Mouse (Mus musculus) liver, postnatal 0 days (tissue): Measurements from ENCODE around the gene Plch2. TPM values are rescaled to one million over a fixed set of nuclear protein-coding genes. Genes with fewer than 3 reads are reported as not detected.

Experiments used
- ATAC-seq: fragments of 200-750 bp; cut with Nextera tagmentation; 2 replicates; pipeline ENCODE4 v1.8.0; 2017; ENCODE audit warnings: mild to moderate bottlenecking, moderate library complexity
- DNase-seq: peaks from one replicate; pipeline ENCODE4 v3.0.0-alpha.2; 2016
- H3K27ac ChIP-seq: fragments of 300-500 bp; sonication (generic); 2 replicates; pipeline ENCODE4 v1.5.1; 2014; ENCODE audit warnings: antibody characterized with exemption, moderate library complexity, mild to moderate bottlenecking, low read depth
- H3K27me3 ChIP-seq: fragments of 300-500 bp; sonication (generic); 2 replicates; pipeline ENCODE4 v1.6.1; 2014; ENCODE audit warnings: low read length, control low read depth, mixed read lengths; ENCODE audit not compliant: insufficient read depth
- H3K36me3 ChIP-seq: fragments of 300-500 bp; sonication (generic); replicated peaks from 2 replicates; pipeline ENCODE4 v1.6.1; 2014; ENCODE audit warnings: mild to moderate bottlenecking, control low read depth, low read length, moderate library complexity, mixed read lengths; ENCODE audit not compliant: insufficient read depth
- H3K4me1 ChIP-seq: fragments of 300-500 bp; sonication (generic); 2 replicates; pipeline ENCODE4 v1.6.1; 2014; ENCODE audit warnings: antibody characterized with exemption, mild to moderate bottlenecking, control low read depth; ENCODE audit not compliant: insufficient read depth
- H3K4me2 ChIP-seq: fragments of 300-500 bp; sonication (generic); 2 replicates; pipeline ENCODE4 v1.6.1; 2014; ENCODE audit warnings: low read depth, mild to moderate bottlenecking, low read length, moderate library complexity, mixed read lengths
- H3K4me3 ChIP-seq: fragments of 300-500 bp; sonication (generic); 2 replicates; pipeline ENCODE4 v1.5.1; 2014; ENCODE audit warnings: low read depth, low read length
- H3K9ac ChIP-seq: fragments of 300-500 bp; sonication (generic); replicated peaks from 2 replicates; pipeline ENCODE4 v1.6.1; 2014; ENCODE audit warnings: mild to moderate bottlenecking, moderate library complexity
- H3K9me3 ChIP-seq: fragments of 300-500 bp; sonication (generic); 2 replicates; pipeline ENCODE4 v1.6.1; 2016; ENCODE audit warnings: mild to moderate bottlenecking, control low read depth, low read length, mixed read lengths
- CTCF ChIP-seq: sonication (generic); IDR thresholded peaks from 2 replicates; pipeline ENCODE4 v1.5.1; 2016; ENCODE audit warnings: antibody characterized with exemption, low read depth
- EP300 ChIP-seq: IDR thresholded peaks from 2 replicates; pipeline ENCODE4 v1.6.1; 2016; ENCODE audit warnings: antibody characterized with exemption, low read depth, mild to moderate bottlenecking
- WGBS: fragments of 180-500 bp; shearing (Covaris S2); extraction: QIAGEN DNeasy Blood & Tissue Kit; methylation state at CpG from one replicate; pipeline ENCODE4 v1.1.7; 2014; ENCODE audit not compliant: insufficient replicate concordance; 5-methylcytosine and 5-hydroxymethylcytosine counted together
- polyA plus RNA-seq: library from polyadenylated mRNA; unstranded; fragments of >200 nt; fragmentation: Nextera tagmentation; extraction: Ambion mirVana; gene quantifications from 2 replicates; pipeline ENCODE4 v1.2.1, GENCODE M21; 2015

Gene Plch2
- polyA plus RNA-seq, 1 experiment from 2014 or later: not detected

GRCm38 (mm10) chr4:154961911-154962310 is 94.7 kb downstream of the Plch2 start:
- Histone ChIP-seq H3K9ac (no peak overlapping the region), H3K36me3 (peaks cover 7% of the 10 kb centered on the region; the same call in 1 of the 2 replicates), H3K27ac (peak overlapping the region; percentile 48; the same call in 1 of the 2 replicates), H3K9me3 (no peaks in the 10 kb centered on the region), H3K4me3 (peak overlapping the region; percentile 51), H3K27me3 (peaks cover 67% of the 10 kb centered on the region), H3K4me1 (peaks cover 46% of the 10 kb centered on the region), H3K4me2 (peak overlapping the region; percentile 68)
- no peak for ATAC-seq
- WGBS: 13% methylated on average over 13 of the region's 13 CpGs
- peak; percentile 58 for DNase-seq
- TF ChIP-seq CTCF (no peak), EP300 (no peak)

- H3K27ac ChIP-seq: peak overlapping the region; percentile 48; the same call in 1 of the 2 replicates
- H3K36me3 ChIP-seq: peaks cover under 1% of the 10 kb centered on the region; the same call in 1 of the 2 replicates
- 2% methylated on average over 47 of the region's 47 CpGs for WGBS
- H3K9me3 ChIP-seq: no peaks in the 10 kb centered on the region
- H3K27me3 ChIP-seq: peaks cover 71% of the 10 kb centered on the region
- peak overlapping the region; percentile 31; the same call in 1 of the 2 replicates for H3K9ac ChIP-seq
- H3K4me1 ChIP-seq: peaks cover 46% of the 10 kb centered on the region
- no peak for ATAC-seq
- H3K4me2 ChIP-seq: peak overlapping the region; percentile 68
- DNase-seq: peak; percentile 47
- peak overlapping the region; percentile 51 for H3K4me3 ChIP-seq
- peak; percentile 38; the same call in 1 of the 2 replicates for TF ChIP-seq CTCF
- no peak for TF ChIP-seq EP300
Measured at GRCm38 (mm10) chr4:154961226-154961738, 95.3 kb downstream of the Plch2 start.

- WGBS: under 1% methylated on average over 65 of the region's 65 CpGs
- Histone ChIP-seq H3K4me2 (peak within 1 kb of the TSS; percentile 68), H3K27ac (peak within 1 kb of the TSS; percentile 48; the same call in 1 of the 2 replicates), H3K27me3 (peaks cover 71% of the 10 kb centered on the region), H3K4me1 (peaks cover 42% of the 10 kb centered on the region), H3K9me3 (no peaks in the 10 kb centered on the region), H3K36me3 (no peaks in the 10 kb centered on the region), H3K4me3 (peak within 1 kb of the TSS; percentile 51), H3K9ac (peak within 1 kb of the TSS; percentile 31)
- DNase-seq (no peak), ATAC-seq (no peak)
- no peak for TF ChIP-seq EP300
- no peak for TF ChIP-seq CTCF
Measured at GRCm38 (mm10) chr4:154960690-154961225, 95.8 kb downstream of the Plch2 start, which contains the start of gene Hes5. Hes5 (plus strand) TSS chr4:154960923.

- H3K27me3 ChIP-seq: peaks cover 71% of the 10 kb centered on the region
- no peak for TF ChIP-seq EP300
- no peak for TF ChIP-seq CTCF
Measured at GRCm38 (mm10) chr4:154960021-154960689, 96.4 kb downstream of the Plch2 start.

GRCm38 (mm10) chr4:154958621-154959020 is 98.0 kb downstream of the Plch2 start:
- 24% methylated on average over 8 of the region's 8 CpGs for WGBS
- Histone ChIP-seq H3K27me3 (peaks cover 84% of the 10 kb centered on the region), H3K4me2 (no peak overlapping the region)

More at GRCm38 (mm10) chr4:154960021-154960689, 96.4 kb downstream of the Plch2 start:
- no peak overlapping the region for H3K27ac ChIP-seq
- H3K9ac ChIP-seq: no peak overlapping the region
- peak overlapping the region; percentile 51 for H3K4me3 ChIP-seq
- H3K4me1 ChIP-seq: peaks cover 37% of the 10 kb centered on the region
- no peaks in the 10 kb centered on the region for H3K36me3 ChIP-seq
- peak overlapping the region; percentile 68 for H3K4me2 ChIP-seq
- ATAC-seq (no peak), DNase-seq (no peak)
- WGBS: 29% methylated on average over 20 of the region's 20 CpGs
- H3K9me3 ChIP-seq: no peaks in the 10 kb centered on the region

GRCm38 (mm10) chr4:154958171-154958570 is 98.4 kb downstream of the Plch2 start:
- H3K9me3 ChIP-seq: no peaks in the 10 kb centered on the region
- TF ChIP-seq CTCF: no peak
- no peaks in the 10 kb centered on the region for H3K36me3 ChIP-seq
- no peak overlapping the region for H3K4me2 ChIP-seq
- 9% methylated on average over 14 of the region's 15 CpGs for WGBS
- peaks cover 84% of the 10 kb centered on the region for H3K27me3 ChIP-seq
- DNase-seq (no peak), ATAC-seq (no peak)
- H3K4me3 ChIP-seq: 0 out of 2 replicates have a peak overlapping the region, but pooled peaks have one; percentile 8
- H3K9ac ChIP-seq: no peak overlapping the region
- H3K27ac ChIP-seq: no peak overlapping the region
- peaks cover 26% of the 10 kb centered on the region for H3K4me1 ChIP-seq

More at GRCm38 (mm10) chr4:154958621-154959020, 98.0 kb downstream of the Plch2 start:
- H3K4me1 ChIP-seq: peaks cover 31% of the 10 kb centered on the region
- no peak for TF ChIP-seq CTCF
- TF ChIP-seq EP300: no peak
- no peaks in the 10 kb centered on the region for H3K36me3 ChIP-seq
- DNase-seq (no peak), ATAC-seq (no peak)
- no peak overlapping the region for H3K9ac ChIP-seq
- H3K4me3 ChIP-seq: 0 out of 2 replicates have a peak overlapping the region, but pooled peaks have one; percentile 8
- no peak overlapping the region for H3K27ac ChIP-seq
- H3K9me3 ChIP-seq: no peaks in the 10 kb centered on the region
